Mouse (Mus musculus) liver, embryonic 14.5 days (tissue): ENCODE data around the gene Vps13c. TPM values are rescaled to one million over a fixed set of nuclear protein-coding genes. Genes with fewer than 3 reads are reported as not detected.

Source experiments
- ATAC-seq: fragments of 200-750 bp; cut with Nextera tagmentation; 2 replicates; pipeline ENCODE4 v1.8.0; 2017; ENCODE audit warnings: moderate number of reproducible peaks, mild to moderate bottlenecking, moderate library complexity; ENCODE audit not compliant: insufficient read depth
- DNase-seq, 3 experiments: peaks; one replicate each; pipeline ENCODE4 v3.0.0-alpha.2; 2012 to 2013; ENCODE audit warnings: low read depth in 3 of 3, low spot score in 3 of 3
- H3K27ac ChIP-seq: fragments of 300-500 bp; sonication (generic); 2 replicates; pipeline ENCODE4 v1.5.1; 2014; ENCODE audit warnings: moderate library complexity, mild to moderate bottlenecking, control low read depth, inconsistent platforms
- H3K27me3 ChIP-seq: fragments of 300-500 bp; sonication (generic); 2 replicates; pipeline ENCODE4 v1.6.1; 2014; ENCODE audit warnings: mild to moderate bottlenecking, low read length, moderate library complexity; ENCODE audit not compliant: control insufficient read depth, insufficient read depth
- H3K36me3 ChIP-seq: fragments of 300-500 bp; sonication (generic); replicated peaks from 2 replicates; pipeline ENCODE4 v1.6.1; 2014; ENCODE audit warnings: low read depth; ENCODE audit not compliant: control insufficient read depth, insufficient read depth
- H3K4me1 ChIP-seq, 2 experiments: fragments of 200-500 bp in 1 of 2; fragments of 300-500 bp in 1 of 2; sonication (generic) in 1 of 2; replicated peaks; 2 replicates each; pipeline ENCODE4 v1.6.1; 2012 to 2014; ENCODE audit warnings: antibody characterized with exemption in 1 of 2, inconsistent platforms in 1 of 2, low read length in 1 of 2; ENCODE audit not compliant: control insufficient read depth in 2 of 2, insufficient read depth in 2 of 2
- H3K4me2 ChIP-seq: fragments of 300-500 bp; sonication (generic); 2 replicates; pipeline ENCODE4 v1.6.1; 2014; ENCODE audit warnings: low read depth, mild to moderate bottlenecking, control low read depth, moderate library complexity
- H3K4me3 ChIP-seq, 2 experiments: fragments of 200-500 bp in 1 of 2; fragments of 300-500 bp in 1 of 2; sonication (generic) in 1 of 2; 2 replicates each; pipeline ENCODE4 v1.5.1; 2012 to 2014; ENCODE audit warnings: low read depth in 2 of 2, low read length in 2 of 2, mild to moderate bottlenecking in 2 of 2, control low read depth in 1 of 2, inconsistent platforms in 1 of 2, moderate library complexity in 1 of 2; ENCODE audit not compliant: insufficient read depth in 1 of 2
- H3K9ac ChIP-seq: fragments of 300-500 bp; sonication (generic); replicated peaks from 2 replicates; pipeline ENCODE4 v1.6.1; 2014; ENCODE audit warnings: mild to moderate bottlenecking, control low read depth, moderate library complexity
- H3K9me3 ChIP-seq: fragments of 300-500 bp; sonication (generic); 2 replicates; pipeline ENCODE4 v1.6.1; 2016; ENCODE audit warnings: low read length, mixed read lengths; ENCODE audit not compliant: control insufficient read depth
- CTCF ChIP-seq: IDR thresholded peaks from 2 replicates; pipeline ENCODE4 v1.5.1; 2016; ENCODE audit warnings: antibody characterized with exemption, low read depth, control low read depth
- EP300 ChIP-seq: IDR thresholded peaks from 2 replicates; pipeline ENCODE4 v1.6.1; 2016; ENCODE audit warnings: antibody characterized with exemption, low read depth
- WGBS: fragments of 180-500 bp; shearing (Covaris S2); extraction: QIAGEN DNeasy Blood & Tissue Kit; methylation state at CpG from one replicate; pipeline ENCODE4 v1.1.7; 2014; ENCODE audit not compliant: insufficient replicate concordance; 5-methylcytosine and 5-hydroxymethylcytosine counted together
- polyA plus RNA-seq, 2 experiments: library from polyadenylated mRNA; depleted of rRNA in 1 of 2; stranded (reverse) in 1 of 2; unstranded in 1 of 2; fragments of >200 nt; fragmentation: Nextera tagmentation in 1 of 2; extraction: Ambion mirVana in 1 of 2; gene quantifications; 2 replicates each; pipeline versions ENCODE4 v1.2.1 to v1.2.3; 2012 to 2014

The Vps13c gene
- polyA plus RNA-seq, 2 experiments: 6.6 to 7.2 TPM

GRCm38 (mm10) chr9:67877081-67877718, 37.0 kb downstream of the Vps13c start:
- Histone ChIP-seq H3K4me3 (peak overlapping the region in 1 of 2 experiments; percentile 5; a peak in 1 of 4 replicates), H3K4me1 (peaks cover 31 to 42% of the 10 kb centered on the region in 2 experiments), H3K4me2 (peak overlapping the region; percentile 47), H3K9me3 (no peaks in the 10 kb centered on the region), H3K27ac (peak overlapping the region; percentile 62), H3K27me3 (no peaks in the 10 kb centered on the region), H3K9ac (no peak overlapping the region; the same call in 1 of the 2 replicates), H3K36me3 (peaks cover 5% of the 10 kb centered on the region)
- TF ChIP-seq CTCF (no peak), EP300 (peak; percentile 92)
- DNase-seq: peak; percentile 68 to 80 (median 69)
- ATAC-seq: peak; percentile 86
- WGBS: 26% methylated on average over 14 of the region's 14 CpGs

DNA sequence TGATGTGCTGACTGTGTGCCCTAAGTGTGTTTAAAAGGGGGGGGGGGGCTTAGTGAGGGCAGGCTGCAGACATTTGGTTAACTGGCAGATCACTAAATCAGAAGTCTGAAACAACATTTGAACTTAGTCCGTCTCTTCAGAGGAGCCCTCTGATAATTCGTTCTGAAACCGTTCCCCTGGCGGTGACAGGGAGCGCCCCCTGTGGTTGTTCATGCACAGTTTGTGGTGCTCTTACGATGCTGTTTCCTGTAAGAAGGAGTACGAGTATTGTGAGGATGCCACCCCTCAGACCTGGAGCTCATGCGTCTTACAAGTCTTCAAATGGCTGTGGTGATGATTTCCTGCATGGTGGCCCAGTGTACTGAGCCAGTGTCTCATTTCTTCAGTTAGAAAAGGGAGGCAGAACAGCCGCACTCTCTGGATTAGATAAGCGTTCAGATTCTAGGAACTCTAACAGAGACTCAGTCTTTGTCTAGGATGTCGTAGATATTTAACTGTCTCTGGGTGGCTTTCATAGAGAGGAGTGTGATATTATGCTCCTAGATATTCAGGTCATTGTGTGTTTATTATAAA, 38.1 kb downstream of the Vps13c start:
- Histone ChIP-seq H3K4me2 (peak overlapping the region; percentile 58), H3K27me3 (no peaks in the 10 kb centered on the region), H3K4me1 (peaks cover 31 to 37% of the 10 kb centered on the region in 2 experiments), H3K27ac (peak overlapping the region; percentile 79), H3K9me3 (no peaks in the 10 kb centered on the region), H3K9ac (peak overlapping the region; percentile 43; the same call in 1 of the 2 replicates), H3K4me3 (peak overlapping the region; percentile 4 to 24; a peak in 3 of 4 replicates), H3K36me3 (peaks cover 6% of the 10 kb centered on the region)
- DNase-seq: peak; percentile 53 to 72 (median 54)
- peak; percentile 75 for ATAC-seq
- 20% methylated on average over 11 of the region's 11 CpGs for WGBS
- TF ChIP-seq CTCF (peak; percentile 65), EP300 (peak; percentile 78)

DNA sequence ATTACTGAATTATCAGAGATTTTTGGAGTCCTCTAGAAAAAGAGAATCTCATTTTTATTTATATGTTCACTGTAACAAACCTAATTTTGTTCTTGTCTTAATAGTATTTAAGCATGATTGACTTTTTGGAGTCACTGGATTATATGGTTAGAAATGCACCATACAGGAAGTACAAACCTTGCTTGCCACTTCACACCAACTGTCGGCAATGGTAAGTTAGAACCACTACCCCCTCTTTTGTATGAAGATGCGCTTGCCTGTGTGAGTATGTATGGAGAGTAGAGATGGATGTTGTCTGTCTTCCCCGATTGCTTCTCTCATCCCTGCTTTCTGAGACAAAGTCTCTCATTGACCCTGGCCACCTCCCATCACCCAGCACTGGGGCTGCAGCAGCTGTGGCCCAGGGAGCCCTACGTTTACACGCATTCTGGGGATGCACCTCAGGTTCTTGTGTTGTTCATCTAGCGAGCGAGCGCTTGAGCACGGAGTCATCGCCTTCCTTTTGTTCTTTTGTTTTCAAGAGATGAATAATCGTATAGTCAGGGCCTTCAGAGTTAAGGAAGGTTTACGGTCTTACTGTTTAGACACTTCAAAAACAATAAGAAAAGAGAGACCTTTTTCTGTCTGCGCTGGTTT, 43.3 kb downstream of the Vps13c start:
- ATAC-seq: no peak
- TF ChIP-seq EP300 (no peak), CTCF (no peak)
- whole genome bisulfite sequencing: 85% methylated on average over 13 of the region's 13 CpGs

DNA sequence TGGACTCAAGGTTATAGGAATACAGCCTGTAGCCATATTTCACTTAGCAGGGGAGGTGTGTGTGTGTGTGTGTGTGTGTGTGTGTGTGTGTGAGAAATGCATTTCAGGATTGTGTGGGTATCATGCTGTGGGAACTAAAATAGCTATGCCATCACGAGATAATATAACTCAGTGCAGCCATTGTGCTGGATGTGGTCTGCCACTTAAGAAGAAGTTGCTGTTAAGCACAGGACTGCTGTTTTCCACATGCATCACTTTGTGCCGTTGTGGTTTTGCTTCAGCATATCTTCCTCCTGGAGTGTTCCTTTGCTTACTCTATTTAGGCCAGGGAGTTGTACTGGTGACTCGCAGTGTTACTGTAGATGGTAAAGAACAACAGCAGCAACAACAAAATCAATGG, 43.9 kb downstream of the Vps13c start:
- H3K27ac ChIP-seq: no peak overlapping the region
- H3K9ac ChIP-seq: no peak overlapping the region
- DNase-seq (no peak), ATAC-seq (no peak)
- no peak for TF ChIP-seq CTCF
- H3K4me1 ChIP-seq: peaks cover 4 to 5% of the 10 kb centered on the region in 2 experiments
- no peaks in the 10 kb centered on the region for H3K9me3 ChIP-seq
- H3K36me3 ChIP-seq: peaks cover 27% of the 10 kb centered on the region
- WGBS: 59% methylated on average over 3 of the region's 3 CpGs
- no peak overlapping the region for H3K4me3 ChIP-seq
- no peaks in the 10 kb centered on the region for H3K27me3 ChIP-seq
- H3K4me2 ChIP-seq: no peak overlapping the region

More for the DNA sequence above, 43.3 kb downstream of the Vps13c start:
- peaks cover 27% of the 10 kb centered on the region for H3K36me3 ChIP-seq
- H3K9me3 ChIP-seq: no peaks in the 10 kb centered on the region
- no peak for DNase-seq
- no peak overlapping the region for H3K9ac ChIP-seq
- no peak overlapping the region for H3K4me2 ChIP-seq
- H3K4me1 ChIP-seq: peaks cover 10% of the 10 kb centered on the region in 2 experiments
- no peak overlapping the region for H3K4me3 ChIP-seq
- H3K27ac ChIP-seq: no peak overlapping the region
- H3K27me3 ChIP-seq: no peaks in the 10 kb centered on the region
